Mouse (Mus musculus) erythroblast, embryonic 14.5 days (primary cell): ENCODE measurements around the gene Magi1.

Experiments used
- GATA1 ChIP-seq: IDR thresholded peaks from 2 replicates; pipeline ENCODE4 v1.6.1; 2012; ENCODE audit warnings: low read length, inconsistent platforms, mixed read lengths
- TAL1 ChIP-seq: IDR thresholded peaks from 3 replicates; pipeline ENCODE4 v1.6.1; 2012; ENCODE audit warnings: low read length, inconsistent platforms, mixed read lengths

DNA sequence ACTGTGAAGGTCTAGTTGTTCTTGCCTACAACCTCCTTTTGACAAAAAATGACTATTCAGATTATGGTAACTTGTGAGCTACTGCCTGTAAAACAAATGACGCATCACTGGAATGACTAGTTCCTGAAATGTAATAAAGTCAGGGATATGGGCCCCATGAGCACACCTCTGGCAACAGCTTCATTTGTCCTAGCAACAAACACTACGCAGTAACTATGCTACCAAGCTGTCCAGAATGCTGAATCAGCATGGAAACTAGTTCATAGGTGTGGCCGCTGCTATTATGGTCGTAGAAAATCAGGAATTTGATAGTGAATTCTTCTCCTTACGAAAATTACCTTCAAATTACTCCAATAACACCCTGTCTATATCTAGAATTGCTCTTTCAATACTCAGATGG, 447.1 kb downstream of the Magi1 start:
- TF ChIP-seq GATA1 (no peak), TAL1 (no peak)
